Mouse (Mus musculus): ENCODE measurements around the gene Arl5b.

GRCm38 (mm10) chr2:15038705-15039104, 10.5 kb upstream of the Arl5b start:
- TF ChIP-seq CTCF (IDR thresholded peaks at IDR 0.05; ENCODE audit: extremely low read depth, insufficient read depth, insufficient read length, insufficient replicate concordance) (no peak), POLR2A (IDR thresholded peaks at IDR 0.05; ENCODE audit: low read depth, low read length) (no peak)
